Mouse (Mus musculus) erythroid progenitor cell, adult 5-6 weeks (primary cell): ENCODE measurements around the gene Ifna7. TPM values are rescaled to one million over a fixed set of nuclear protein-coding genes. Genes with fewer than 3 reads are reported as not detected.
"Not testable (repeated sequence)": the region's sequence is repeated elsewhere in the genome, so short reads cannot be mapped to it uniquely, and the experiment has no call there.

Source experiments
- ATAC-seq: replicated peaks from 2 replicates; pipeline ENCODE4 v1.8.0; 2016; ENCODE audit warnings: moderate number of reproducible peaks, mild to moderate bottlenecking, moderate TSS enrichment, inconsistent platforms; ENCODE audit not compliant: poor library complexity, low FRiP score, severe bottlenecking
- total RNA-seq, 2 experiments: library from RNA; stranded (forward) in 1 of 2; stranded (reverse) in 1 of 2; fragments of 150-400 nt in 1 of 2; fragments of 186-747, 209-891 nt in 1 of 2; gene quantifications; 2 replicates each; pipeline versions ENCODE4 v1.2.3 to v1.2.4; 2015 to 2017; ENCODE audit warnings: low replicate concordance in 2 of 2

Gene Ifna7
- total RNA-seq, 2 experiments from 2014 or later: not detected

- ATAC-seq: not testable (repeated sequence)
Observed at GRCm38 (mm10) chr4:88835225-88835624, 19.2 kb downstream of the Ifna7 start, which contains the start of gene Ifna5. Gene Ifna5, plus strand, starts transcription at chr4:88835525.

- ATAC-seq: no peak
Observed at GRCm38 (mm10) chr4:88838828-88839227, 22.8 kb downstream of the Ifna7 start.

GRCm38 (mm10) chr4:88840058-88840457 is 24.0 kb downstream of the Ifna7 start:
- ATAC-seq: no peak

GRCm38 (mm10) chr4:88841438-88841911 is 25.4 kb downstream of the Ifna7 start, which contains the start of gene Ifna4:
Gene Ifna4, plus strand, starts transcription at chr4:88841861.
- no peak for ATAC-seq

- no peak for ATAC-seq
Observed at GRCm38 (mm10) chr4:88845334-88845733, 29.3 kb downstream of the Ifna7 start.

- ATAC-seq: no peak
Observed at GRCm38 (mm10) chr4:88849698-88850097, 33.7 kb downstream of the Ifna7 start, which contains the start of gene Ifna1. Gene Ifna1, plus strand, starts transcription at chr4:88850087.

GRCm38 (mm10) chr4:88851026-88851763 is 35.2 kb downstream of the Ifna7 start:
- ATAC-seq: no peak

GRCm38 (mm10) chr4:88859214-88859613 is 43.2 kb downstream of the Ifna7 start:
- no peak for ATAC-seq

- ATAC-seq: no peak
Observed at GRCm38 (mm10) chr4:88863309-88863708, 47.3 kb downstream of the Ifna7 start.

GRCm38 (mm10) chr4:88864599-88864998 is 48.6 kb downstream of the Ifna7 start:
- no peak for ATAC-seq

- no peak for ATAC-seq
Observed at GRCm38 (mm10) chr4:88865011-88865569, 49.1 kb downstream of the Ifna7 start.

Other genes with a start within 250 kb of the Ifna7 start
- gene Ifna14, start 244.4 kb upstream of the Ifna7 start, total RNA-seq (2015; ENCODE audit: low replicate concordance): not detected in 2 replicates
- not detected in 2 replicates for gene Ifna14, start 244.4 kb upstream of the Ifna7 start, total RNA-seq (2017; ENCODE audit: low replicate concordance)
- not detected in 2 replicates for gene Ifna9, start 223.8 kb upstream of the Ifna7 start, total RNA-seq (2015; ENCODE audit: low replicate concordance)
- not detected in 2 replicates for gene Ifna9, start 223.8 kb upstream of the Ifna7 start, total RNA-seq (2017; ENCODE audit: low replicate concordance)
- gene Ifna12, start 212.9 kb upstream of the Ifna7 start, total RNA-seq (2015; ENCODE audit: low replicate concordance): not detected in 2 replicates
- not detected in 2 replicates for gene Ifna12, start 212.9 kb upstream of the Ifna7 start, total RNA-seq (2017; ENCODE audit: low replicate concordance)
- gene C87499, start 181.8 kb upstream of the Ifna7 start, total RNA-seq (2015; ENCODE audit: low replicate concordance): not detected in 2 replicates
- gene C87499, start 181.8 kb upstream of the Ifna7 start, total RNA-seq (2017; ENCODE audit: low replicate concordance): not detected in 2 replicates
- gene Ifna13, start 171.8 kb upstream of the Ifna7 start, total RNA-seq (2015; ENCODE audit: low replicate concordance): not detected in 2 replicates
- gene Ifna13, start 171.8 kb upstream of the Ifna7 start, total RNA-seq (2017; ENCODE audit: low replicate concordance): not detected in 2 replicates
- gene Ifna16, start 139.3 kb upstream of the Ifna7 start, total RNA-seq (2015; ENCODE audit: low replicate concordance): not detected in 2 replicates
- not detected in 2 replicates for gene Ifna16, start 139.3 kb upstream of the Ifna7 start, total RNA-seq (2017; ENCODE audit: low replicate concordance)
- not detected in 2 replicates for gene Ifna2, start 132.3 kb upstream of the Ifna7 start, total RNA-seq (2015; ENCODE audit: low replicate concordance)
- gene Ifna2, start 132.3 kb upstream of the Ifna7 start, total RNA-seq (2017; ENCODE audit: low replicate concordance): not detected in 2 replicates
- not detected in 2 replicates for gene Ifnab, start 124.9 kb upstream of the Ifna7 start, total RNA-seq (2015; ENCODE audit: low replicate concordance)
- not detected in 2 replicates for gene Ifnab, start 124.9 kb upstream of the Ifna7 start, total RNA-seq (2017; ENCODE audit: low replicate concordance)
- not detected in 2 replicates for gene Gm26566, start 94.4 kb upstream of the Ifna7 start, total RNA-seq (2015; ENCODE audit: low replicate concordance)
- gene Gm26566, start 94.4 kb upstream of the Ifna7 start, total RNA-seq (2017; ENCODE audit: low replicate concordance): 0.51 TPM in 1 of 2 replicates, not detected in the other
- 20.1 and 22.0 TPM in 2 replicates for gene Klhl9, start 93.8 kb upstream of the Ifna7 start, total RNA-seq (2015; ENCODE audit: low replicate concordance)
- 21.1 and 31.8 TPM in 2 replicates for gene Klhl9, start 93.8 kb upstream of the Ifna7 start, total RNA-seq (2017; ENCODE audit: low replicate concordance)
- gene Gm13271, start 61.4 kb upstream of the Ifna7 start, total RNA-seq (2015; ENCODE audit: low replicate concordance): not detected in 2 replicates
- gene Gm13271, start 61.4 kb upstream of the Ifna7 start, total RNA-seq (2017; ENCODE audit: low replicate concordance): not detected in 2 replicates
- not detected in 2 replicates for gene Gm13283, start 56.1 kb upstream of the Ifna7 start, total RNA-seq (2015; ENCODE audit: low replicate concordance)
- not detected in 2 replicates for gene Gm13283, start 56.1 kb upstream of the Ifna7 start, total RNA-seq (2017; ENCODE audit: low replicate concordance)
- not detected in 2 replicates for gene Gm13290, start 42.4 kb upstream of the Ifna7 start, total RNA-seq (2015; ENCODE audit: low replicate concordance)
- gene Gm13290, start 42.4 kb upstream of the Ifna7 start, total RNA-seq (2017; ENCODE audit: low replicate concordance): not detected in 2 replicates
- not detected in 2 replicates for gene Gm13289, start 39.3 kb upstream of the Ifna7 start, total RNA-seq (2015; ENCODE audit: low replicate concordance)
- gene Gm13289, start 39.3 kb upstream of the Ifna7 start, total RNA-seq (2017; ENCODE audit: low replicate concordance): not detected in 2 replicates
- not detected in 2 replicates for gene Gm13272, start 36.4 kb upstream of the Ifna7 start, total RNA-seq (2015; ENCODE audit: low replicate concordance)
- gene Gm13272, start 36.4 kb upstream of the Ifna7 start, total RNA-seq (2017; ENCODE audit: low replicate concordance): not detected in 2 replicates
- gene Ifnz, start 34.1 kb upstream of the Ifna7 start, total RNA-seq (2015; ENCODE audit: low replicate concordance): not detected in 2 replicates
- not detected in 2 replicates for gene Ifnz, start 34.1 kb upstream of the Ifna7 start, total RNA-seq (2017; ENCODE audit: low replicate concordance)
- not detected in 2 replicates for gene Gm13276, start 30.5 kb upstream of the Ifna7 start, total RNA-seq (2015; ENCODE audit: low replicate concordance)
- not detected in 2 replicates for gene Gm13276, start 30.5 kb upstream of the Ifna7 start, total RNA-seq (2017; ENCODE audit: low replicate concordance)
- not detected in 2 replicates for gene Gm13277, start 27.6 kb upstream of the Ifna7 start, total RNA-seq (2015; ENCODE audit: low replicate concordance)
- gene Gm13277, start 27.6 kb upstream of the Ifna7 start, total RNA-seq (2017; ENCODE audit: low replicate concordance): not detected in 2 replicates
- gene Gm13278, start 24.7 kb upstream of the Ifna7 start, total RNA-seq (2015; ENCODE audit: low replicate concordance): not detected in 2 replicates
- not detected in 2 replicates for gene Gm13278, start 24.7 kb upstream of the Ifna7 start, total RNA-seq (2017; ENCODE audit: low replicate concordance)
- gene Gm13275, start 21.7 kb upstream of the Ifna7 start, total RNA-seq (2015; ENCODE audit: low replicate concordance): not detected in 2 replicates
- gene Gm13275, start 21.7 kb upstream of the Ifna7 start, total RNA-seq (2017; ENCODE audit: low replicate concordance): not detected in 2 replicates
- not detected in 2 replicates for gene Gm13279, start 18.8 kb upstream of the Ifna7 start, total RNA-seq (2015; ENCODE audit: low replicate concordance)
- not detected in 2 replicates for gene Gm13279, start 18.8 kb upstream of the Ifna7 start, total RNA-seq (2017; ENCODE audit: low replicate concordance)
- gene Gm13285, start 16.6 kb upstream of the Ifna7 start, total RNA-seq (2015; ENCODE audit: low replicate concordance): not detected in 2 replicates
- not detected in 2 replicates for gene Gm13285, start 16.6 kb upstream of the Ifna7 start, total RNA-seq (2017; ENCODE audit: low replicate concordance)
- not detected in 2 replicates for gene Gm13287, start 13.0 kb upstream of the Ifna7 start, total RNA-seq (2015; ENCODE audit: low replicate concordance)
- not detected in 2 replicates for gene Gm13287, start 13.0 kb upstream of the Ifna7 start, total RNA-seq (2017; ENCODE audit: low replicate concordance)
- gene Gm13288, start 10.7 kb upstream of the Ifna7 start, total RNA-seq (2015; ENCODE audit: low replicate concordance): not detected in 2 replicates
- gene Gm13288, start 10.7 kb upstream of the Ifna7 start, total RNA-seq (2017; ENCODE audit: low replicate concordance): not detected in 2 replicates
- not detected in 2 replicates for gene Ifna11, start 3.7 kb downstream of the Ifna7 start, total RNA-seq (2015; ENCODE audit: low replicate concordance)
- gene Ifna11, start 3.7 kb downstream of the Ifna7 start, total RNA-seq (2017; ENCODE audit: low replicate concordance): not detected in 2 replicates
- not detected in 2 replicates for gene Ifna6, start 11.2 kb downstream of the Ifna7 start, total RNA-seq (2015; ENCODE audit: low replicate concordance)
- not detected in 2 replicates for gene Ifna6, start 11.2 kb downstream of the Ifna7 start, total RNA-seq (2017; ENCODE audit: low replicate concordance)
- not detected in 2 replicates for gene Ifna5, start 19.3 kb downstream of the Ifna7 start, total RNA-seq (2015; ENCODE audit: low replicate concordance)
- not detected in 2 replicates for gene Ifna5, start 19.3 kb downstream of the Ifna7 start, total RNA-seq (2017; ENCODE audit: low replicate concordance)
- gene Ifna4, start 25.6 kb downstream of the Ifna7 start, total RNA-seq (2015; ENCODE audit: low replicate concordance): not detected in 2 replicates
- not detected in 2 replicates for gene Ifna4, start 25.6 kb downstream of the Ifna7 start, total RNA-seq (2017; ENCODE audit: low replicate concordance)
- not detected in 2 replicates for gene Ifna1, start 33.9 kb downstream of the Ifna7 start, total RNA-seq (2015; ENCODE audit: low replicate concordance)
- gene Ifna1, start 33.9 kb downstream of the Ifna7 start, total RNA-seq (2017; ENCODE audit: low replicate concordance): not detected in 2 replicates
- gene Ifne, start 64.0 kb downstream of the Ifna7 start, total RNA-seq (2015; ENCODE audit: low replicate concordance): not detected in 2 replicates
- not detected in 2 replicates for gene Ifne, start 64.0 kb downstream of the Ifna7 start, total RNA-seq (2017; ENCODE audit: low replicate concordance)